ENCODE assay signal across 8 mouse cellular contexts in genomic region chr19:5089324-5089723, GRCm38 (mm10). TPM values are rescaled to one million over a fixed set of nuclear protein-coding genes. Genes with fewer than 3 reads are reported as not detected.
A peak's percentile ranks its signal among the peaks of the same experiment; 100 is the strongest.
DNase-seq lines count a peak whose midpoint lies in the region; ATAC-seq and TF ChIP-seq lines count a peak whose summit lies in the region.

No protein-coding gene starts in this region.

- TF ChIP-seq EP300 in ES-Bruce4 (IDR thresholded peaks at IDR 0.05; ENCODE audit: insufficient read depth, low read depth, low read length): no peak
- TF ChIP-seq EP300 in liver, postnatal 0 days (IDR thresholded peaks at IDR 0.05; ENCODE audit: low read depth): no peak

- no peak for TF ChIP-seq POLR2A in ES-Bruce4 (IDR thresholded peaks at IDR 0.05; ENCODE audit: insufficient read depth, low read length)

- peak overlapping the region; percentile 94 for H3K4me2 ChIP-seq in heart, embryonic 11.5 days
- H3K4me2 ChIP-seq in forebrain, embryonic 16.5 days (ENCODE audit: low read length): peak overlapping the region; percentile 74
- peak overlapping the region; percentile 97 for H3K4me2 ChIP-seq in liver, postnatal 0 days (ENCODE audit: low read depth, low read length)

- no peak for ATAC-seq in heart, embryonic 11.5 days (replicated peaks; ENCODE audit: insufficient number of reproducible peaks, low FRiP score, low TSS enrichment)
- no peak for ATAC-seq in forebrain, embryonic 16.5 days
- ATAC-seq in liver, postnatal 0 days: no peak

- no peak overlapping the region for H3K9ac ChIP-seq in heart, embryonic 11.5 days (ENCODE audit: low read depth, low read length)
- H3K9ac ChIP-seq in ES-Bruce4 (ENCODE audit: low read depth, poor library complexity, severe bottlenecking): no peak overlapping the region
- H3K9ac ChIP-seq in forebrain, embryonic 16.5 days (replicated peaks; ENCODE audit: low read depth, low read length): peak overlapping the region; percentile 54; the same call in 1 of the 2 replicates
- peak overlapping the region; percentile 79; the same call in 1 of the 2 replicates for H3K9ac ChIP-seq in liver, postnatal 0 days (replicated peaks)

- H3K27me3 ChIP-seq in heart, embryonic 11.5 days (ENCODE audit: control insufficient read depth, insufficient read depth, low read length): peaks cover 22% of the 10 kb centered on the region
- H3K27me3 ChIP-seq in ES-Bruce4 (ENCODE audit: control insufficient read depth, insufficient read depth, low read length, poor library complexity, severe bottlenecking): no peaks in the 10 kb centered on the region
- H3K27me3 ChIP-seq in forebrain, embryonic 16.5 days (replicated peaks; ENCODE audit: control insufficient read depth, insufficient read depth, low read length): peaks cover 21% of the 10 kb centered on the region
- peaks cover 20% of the 10 kb centered on the region for H3K27me3 ChIP-seq in liver, postnatal 0 days (ENCODE audit: insufficient read depth, low read length)

- no peak overlapping the region for H3K27ac ChIP-seq in heart, embryonic 11.5 days (ENCODE audit: low read depth, low read length)
- H3K27ac ChIP-seq in ES-Bruce4 (ENCODE audit: insufficient read depth, low read length): no peak overlapping the region
- H3K27ac ChIP-seq in forebrain, embryonic 16.5 days (ENCODE audit: low read length): no peak overlapping the region
- H3K27ac ChIP-seq in liver, postnatal 0 days (ENCODE audit: low read depth): no peak overlapping the region

- no peak for DNase-seq in heart, adult 8-10 months (ENCODE audit: low spot score)
- DNase-seq in liver, postnatal 0 days: no peak
- no peak for DNase-seq in frontal cortex, postnatal 10 days (ENCODE audit: low spot score in 2 of 2)
- DNase-seq in embryo, embryonic 11 days: no peak
- DNase-seq in frontal cortex, postnatal 25 days (ENCODE audit: low spot score in 2 of 2): no peak

- no peak for TF ChIP-seq CTCF in ES-Bruce4 (IDR thresholded peaks at IDR 0.05; ENCODE audit: low read depth, low read length)
- no peak for TF ChIP-seq CTCF in liver, postnatal 0 days (IDR thresholded peaks at IDR 0.05; ENCODE audit: low read depth)

- 89% methylated on average over 4 of the region's 4 CpGs for WGBS in heart, embryonic 11.5 days (ENCODE audit: insufficient replicate concordance)
- 93% methylated on average over 4 of the region's 4 CpGs for WGBS in forebrain, embryonic 16.5 days
- WGBS in liver, postnatal 0 days (ENCODE audit: insufficient replicate concordance): 81% methylated on average over 4 of the region's 4 CpGs

- H3K4me3 ChIP-seq in heart, embryonic 11.5 days (ENCODE audit: low read depth, low read length): peak overlapping the region; percentile 90; the same call in 1 of the 2 replicates
- H3K4me3 ChIP-seq in ES-Bruce4 (ENCODE audit: low read depth, low read length): peak overlapping the region; percentile 93
- peak overlapping the region; percentile 55 for H3K4me3 ChIP-seq in forebrain, embryonic 16.5 days (replicated peaks; ENCODE audit: low read length)
- H3K4me3 ChIP-seq in liver, postnatal 0 days (ENCODE audit: low read depth, low read length): peak overlapping the region; percentile 85

- H3K4me1 ChIP-seq in heart, embryonic 11.5 days (ENCODE audit: control insufficient read depth, insufficient read depth, low read length): peaks cover 23% of the 10 kb centered on the region
- no peaks in the 10 kb centered on the region for H3K4me1 ChIP-seq in ES-Bruce4 (ENCODE audit: control insufficient read depth, insufficient read depth, low read length)
- peaks cover 35% of the 10 kb centered on the region for H3K4me1 ChIP-seq in forebrain, embryonic 16.5 days (replicated peaks; ENCODE audit: control insufficient read depth, insufficient read depth, low read length)
- peaks cover 25% of the 10 kb centered on the region for H3K4me1 ChIP-seq in liver, postnatal 0 days (ENCODE audit: insufficient read depth)

- no peaks in the 10 kb centered on the region for H3K9me3 ChIP-seq in heart, embryonic 11.5 days (replicated peaks; ENCODE audit: control insufficient read depth, low read length)
- H3K9me3 ChIP-seq in ES-Bruce4 (replicated peaks; ENCODE audit: control insufficient read depth, insufficient read depth, low read length, poor library complexity, severe bottlenecking): no peaks in the 10 kb centered on the region
- no peaks in the 10 kb centered on the region for H3K9me3 ChIP-seq in forebrain, embryonic 16.5 days (ENCODE audit: control insufficient read depth, low read length)
- no peaks in the 10 kb centered on the region for H3K9me3 ChIP-seq in liver, postnatal 0 days (ENCODE audit: low read length)

- H3K36me3 ChIP-seq in heart, embryonic 11.5 days (ENCODE audit: control insufficient read depth, insufficient read depth, low read length): peaks cover 12% of the 10 kb centered on the region; the same call in 1 of the 2 replicates
- H3K36me3 ChIP-seq in ES-Bruce4 (ENCODE audit: control insufficient read depth, insufficient read depth, low read length, poor library complexity, severe bottlenecking): no peaks in the 10 kb centered on the region
- H3K36me3 ChIP-seq in forebrain, embryonic 16.5 days (ENCODE audit: control insufficient read depth, insufficient read depth): peaks cover 14% of the 10 kb centered on the region
- H3K36me3 ChIP-seq in liver, postnatal 0 days (replicated peaks; ENCODE audit: insufficient read depth, low read length): peaks cover 8% of the 10 kb centered on the region

RNA-seq across cellular contexts. Expression of gene Yif1a, which starts 1.0 kb away (rescaled TPM):
- 102 and 103 TPM in 2 replicates for polyA plus RNA-seq in heart, embryonic 11.5 days (2014; fragmentation: Nextera tagmentation; extraction: Ambion mirVana)
- total RNA-seq in heart, adult 8-10 months (2022): 100 to 1,000 TPM; 104 to 113 (median 111) TPM
- polyA plus RNA-seq in ES-Bruce4 (2011; ENCODE audit: insufficient read depth, insufficient read length, low read depth, missing spikeins): 40.6 and 47.3 TPM in 2 replicates
- 54.0 and 56.0 TPM in 2 replicates for polyA plus RNA-seq in forebrain, embryonic 16.5 days (2015; fragmentation: Nextera tagmentation; extraction: Ambion mirVana)
- 84.0 and 87.5 TPM in 2 replicates for polyA plus RNA-seq in liver, postnatal 0 days (2015; fragmentation: Nextera tagmentation; extraction: Ambion mirVana)

RNA-seq across cellular contexts. Expression of gene Tmem151a, which starts 4.0 kb away (rescaled TPM):
- 4.6 and 4.7 TPM in 2 replicates for polyA plus RNA-seq in heart, embryonic 11.5 days (2014; fragmentation: Nextera tagmentation; extraction: Ambion mirVana)
- 1 to 10 TPM; 2.1 to 3.9 (median 3.2) TPM for total RNA-seq in heart, adult 8-10 months (2022)
- polyA plus RNA-seq in ES-Bruce4 (2011; ENCODE audit: insufficient read depth, insufficient read length, low read depth, missing spikeins): 6.2 and 8.3 TPM in 2 replicates
- 8.0 and 15.8 TPM in 2 replicates for polyA plus RNA-seq in forebrain, embryonic 16.5 days (2015; fragmentation: Nextera tagmentation; extraction: Ambion mirVana)
- 0.79 and 0.96 TPM in 2 replicates for polyA plus RNA-seq in liver, postnatal 0 days (2015; fragmentation: Nextera tagmentation; extraction: Ambion mirVana)

RNA-seq across cellular contexts. Expression of gene Cnih2, which starts 9.0 kb away (rescaled TPM):
- polyA plus RNA-seq in heart, embryonic 11.5 days (2014; fragmentation: Nextera tagmentation; extraction: Ambion mirVana): 8.4 TPM in 2 replicates
- under 1 TPM in 2 of 4 experiments, not detected in 2; 0.19 to 0.27 TPM for total RNA-seq in heart, adult 8-10 months (2022)
- polyA plus RNA-seq in ES-Bruce4 (2011; ENCODE audit: insufficient read depth, insufficient read length, low read depth, missing spikeins): 3.3 and 3.7 TPM in 2 replicates
- polyA plus RNA-seq in forebrain, embryonic 16.5 days (2015; fragmentation: Nextera tagmentation; extraction: Ambion mirVana): 297 and 347 TPM in 2 replicates
- 0.15 and 0.18 TPM in 2 replicates for polyA plus RNA-seq in liver, postnatal 0 days (2015; fragmentation: Nextera tagmentation; extraction: Ambion mirVana)

RNA-seq across cellular contexts. Expression of gene Rab1b, which starts 17.5 kb away (rescaled TPM):
- polyA plus RNA-seq in heart, embryonic 11.5 days (2014; fragmentation: Nextera tagmentation; extraction: Ambion mirVana): 211 and 225 TPM in 2 replicates
- 100 to 1,000 TPM; 185 to 214 (median 210) TPM for total RNA-seq in heart, adult 8-10 months (2022)
- 70.5 and 75.3 TPM in 2 replicates for polyA plus RNA-seq in ES-Bruce4 (2011; ENCODE audit: insufficient read depth, insufficient read length, low read depth, missing spikeins)
- 239 and 241 TPM in 2 replicates for polyA plus RNA-seq in forebrain, embryonic 16.5 days (2015; fragmentation: Nextera tagmentation; extraction: Ambion mirVana)
- polyA plus RNA-seq in liver, postnatal 0 days (2015; fragmentation: Nextera tagmentation; extraction: Ambion mirVana): 86.0 and 90.6 TPM in 2 replicates

RNA-seq across cellular contexts. Expression of gene Cd248, which starts 21.4 kb away (rescaled TPM):
- polyA plus RNA-seq in heart, embryonic 11.5 days (2014; fragmentation: Nextera tagmentation; extraction: Ambion mirVana): 24.2 and 27.3 TPM in 2 replicates
- total RNA-seq in heart, adult 8-10 months (2022): 1 to 10 TPM; 6.8 to 9.3 (median 8.7) TPM
- 3.1 and 3.7 TPM in 2 replicates for polyA plus RNA-seq in ES-Bruce4 (2011; ENCODE audit: insufficient read depth, insufficient read length, low read depth, missing spikeins)
- 11.9 and 14.3 TPM in 2 replicates for polyA plus RNA-seq in forebrain, embryonic 16.5 days (2015; fragmentation: Nextera tagmentation; extraction: Ambion mirVana)
- 2.0 and 2.4 TPM in 2 replicates for polyA plus RNA-seq in liver, postnatal 0 days (2015; fragmentation: Nextera tagmentation; extraction: Ambion mirVana)

Comparison
In these comparisons a context has a peak if more than half of its experiments do, and no peak if none do; other contexts are left out.
1. H3K9ac ChIP-seq: peak in forebrain, embryonic 16.5 days (single experiment) and liver, postnatal 0 days (single experiment); none in heart, embryonic 11.5 days (single experiment) and ES-Bruce4 (single experiment).
2. RNA of gene Cnih2, which starts 9.0 kb away (polyA plus RNA-seq): 297 to 347 TPM in forebrain, embryonic 16.5 days; 8.4 TPM in heart, embryonic 11.5 days, 3.3 to 3.7 TPM in ES-Bruce4 and 0.15 to 0.18 TPM in liver, postnatal 0 days; every median in the first group is over 10 times any median in the second.
3. Peak in every context shown above with its lines, with median percentiles within 50 percentile points of each other: H3K4me2 ChIP-seq and H3K4me3 ChIP-seq.